Mouse (Mus musculus) neural tube, embryonic 14.5 days (tissue): ENCODE results near the gene Pax8. TPM values are rescaled to one million over a fixed set of nuclear protein-coding genes. Genes with fewer than 3 reads are reported as not detected.
A peak's percentile ranks its signal among the peaks of the same experiment; 100 is the strongest.

Experiments
- ATAC-seq: fragments of 200-750 bp; cut with Nextera tagmentation; 2 replicates; pipeline ENCODE4 v1.8.0; 2017; ENCODE audit warnings: low read depth, mild to moderate bottlenecking, moderate TSS enrichment, moderate library complexity
- H3K27ac ChIP-seq: fragments of 300-500 bp; sonication (generic); 2 replicates; pipeline ENCODE4 v1.5.1; 2014; ENCODE audit warnings: low read depth, mild to moderate bottlenecking, control low read depth, low read length, moderate library complexity, mixed read lengths
- H3K27me3 ChIP-seq: fragments of 300-500 bp; sonication (generic); 2 replicates; pipeline ENCODE4 v1.6.1; 2014; ENCODE audit warnings: low read length; ENCODE audit not compliant: control insufficient read depth, insufficient read depth
- H3K36me3 ChIP-seq: fragments of 300-500 bp; sonication (generic); 2 replicates; pipeline ENCODE4 v1.6.1; 2014; ENCODE audit warnings: low read length, mixed read lengths; ENCODE audit not compliant: control insufficient read depth, insufficient read depth
- H3K4me1 ChIP-seq: fragments of 300-500 bp; sonication (generic); 2 replicates; pipeline ENCODE4 v1.6.1; 2014; ENCODE audit warnings: low read length; ENCODE audit not compliant: control insufficient read depth, insufficient read depth
- H3K4me2 ChIP-seq: fragments of 300-500 bp; sonication (generic); 2 replicates; pipeline ENCODE4 v1.6.1; 2014; ENCODE audit warnings: mild to moderate bottlenecking, low read depth, low read length, control low read depth
- H3K4me3 ChIP-seq: fragments of 300-500 bp; sonication (generic); 2 replicates; pipeline ENCODE4 v1.5.1; 2014; ENCODE audit warnings: low read depth, low read length, control low read depth, mixed read lengths
- H3K9ac ChIP-seq: fragments of 300-500 bp; sonication (generic); replicated peaks from 2 replicates; pipeline ENCODE4 v1.6.1; 2014; ENCODE audit warnings: low read depth, mild to moderate bottlenecking, control low read depth, low read length, mixed read lengths
- H3K9me3 ChIP-seq: fragments of 300-500 bp; sonication (generic); 2 replicates; pipeline ENCODE4 v1.6.1; 2016; ENCODE audit warnings: low read length; ENCODE audit not compliant: control insufficient read depth
- WGBS: fragments of 180-500 bp; shearing (Covaris S2); extraction: QIAGEN DNeasy Blood & Tissue Kit; methylation state at CpG from one replicate; pipeline ENCODE4 v1.1.7; 2014; 5-methylcytosine and 5-hydroxymethylcytosine counted together
- polyA plus RNA-seq: library from polyadenylated mRNA; unstranded; fragments of >200 nt; fragmentation: Nextera tagmentation; extraction: Ambion mirVana; gene quantifications from 2 replicates; pipeline ENCODE4 v1.2.1, GENCODE M21; 2014

The Pax8 gene
- polyA plus RNA-seq = 56.9 and 64.1 TPM in 2 replicates

DNA sequence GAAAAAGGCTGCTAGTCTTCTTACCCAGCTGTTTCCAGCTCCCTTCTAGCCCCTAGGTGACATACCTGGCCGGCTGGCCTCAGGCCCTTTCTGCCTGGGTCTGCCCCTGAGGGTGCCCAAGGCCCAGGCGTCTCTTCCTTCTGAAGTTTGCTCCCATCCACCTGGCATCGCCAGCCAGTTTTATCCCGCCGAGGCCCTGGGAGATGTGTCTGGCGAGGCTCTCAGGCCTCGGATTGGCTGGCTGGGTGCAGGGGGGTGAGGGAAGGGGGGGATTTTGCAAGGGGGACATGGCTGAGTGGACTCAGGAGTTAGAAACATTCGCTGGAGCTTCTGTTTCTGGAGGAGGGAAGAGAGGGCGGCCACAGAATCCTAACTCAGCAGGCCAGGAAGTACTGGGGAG lies at the start of gene Pax8:
Gene Pax8 (minus strand): TSS at position 180 of the 400 bp plus-strand sequence.
- WGBS = 23% methylated on average over 9 of the region's 9 CpGs
- Histone ChIP-seq H3K27ac (peak within 1 kb of the TSS; percentile 81), H3K9me3 (no peaks in the 10 kb centered on the region), H3K4me1 (peaks cover 8% of the 10 kb centered on the region; the same call in 1 of the 2 replicates), H3K4me2 (peak within 1 kb of the TSS; percentile 47), H3K27me3 (peaks cover 11% of the 10 kb centered on the region), H3K9ac (peak within 1 kb of the TSS; percentile 74), H3K36me3 (no peaks in the 10 kb centered on the region), H3K4me3 (peak within 1 kb of the TSS; percentile 47)
- peak; percentile 84 for ATAC-seq

DNA sequence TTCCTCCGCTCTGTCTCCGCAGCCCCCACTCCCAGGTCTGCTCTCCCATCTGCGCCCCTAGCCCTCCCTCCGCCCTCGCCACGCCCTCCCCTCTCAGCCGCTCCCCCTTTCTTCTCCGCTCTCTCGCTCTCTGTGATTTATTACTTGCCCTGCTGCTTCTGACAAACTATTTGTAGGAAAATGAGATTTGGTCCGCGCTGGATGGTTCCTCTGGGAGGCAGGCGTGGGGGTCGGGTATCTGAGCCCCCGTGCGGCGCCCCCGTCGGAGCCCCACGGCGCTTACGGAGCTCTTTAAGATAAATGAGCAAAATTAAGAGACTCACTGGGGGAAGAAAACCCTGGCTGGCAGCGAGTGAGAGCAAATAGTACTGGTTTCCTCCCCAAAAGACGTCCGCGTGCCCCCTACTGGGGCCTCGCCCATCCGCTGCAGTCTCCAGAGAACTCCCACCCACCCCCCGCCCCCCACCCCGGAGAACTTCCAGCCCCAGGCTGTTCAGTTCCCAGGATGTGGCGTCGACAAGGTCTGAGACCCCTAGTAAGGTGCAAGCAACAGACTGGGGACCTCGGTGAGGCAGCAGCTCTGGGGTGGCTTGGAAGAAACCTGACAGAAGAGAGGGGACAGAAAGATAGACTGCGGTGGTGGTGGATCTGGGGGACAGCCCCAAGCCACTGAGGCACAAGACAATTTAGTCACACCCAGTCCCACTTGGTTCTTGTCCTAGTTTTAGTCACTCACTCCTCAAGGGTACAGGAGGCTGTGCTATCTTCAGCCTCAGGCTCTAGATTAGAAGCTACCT lies 46.2 kb upstream of the Pax8 start:
- no peaks in the 10 kb centered on the region for H3K9me3 ChIP-seq
- H3K4me2 ChIP-seq = peak overlapping the region; percentile 48
- H3K36me3 ChIP-seq = no peaks in the 10 kb centered on the region
- peak overlapping the region; percentile 69 for H3K27ac ChIP-seq
- ATAC-seq = peak; percentile 93
- H3K27me3 ChIP-seq = no peaks in the 10 kb centered on the region
- peak overlapping the region; percentile 20 for H3K4me3 ChIP-seq
- WGBS = under 1% methylated on average over 33 of the region's 33 CpGs
- peaks cover 8% of the 10 kb centered on the region; the same call in 1 of the 2 replicates for H3K4me1 ChIP-seq
- H3K9ac ChIP-seq = peak overlapping the region; percentile 17; the same call in 1 of the 2 replicates

DNA sequence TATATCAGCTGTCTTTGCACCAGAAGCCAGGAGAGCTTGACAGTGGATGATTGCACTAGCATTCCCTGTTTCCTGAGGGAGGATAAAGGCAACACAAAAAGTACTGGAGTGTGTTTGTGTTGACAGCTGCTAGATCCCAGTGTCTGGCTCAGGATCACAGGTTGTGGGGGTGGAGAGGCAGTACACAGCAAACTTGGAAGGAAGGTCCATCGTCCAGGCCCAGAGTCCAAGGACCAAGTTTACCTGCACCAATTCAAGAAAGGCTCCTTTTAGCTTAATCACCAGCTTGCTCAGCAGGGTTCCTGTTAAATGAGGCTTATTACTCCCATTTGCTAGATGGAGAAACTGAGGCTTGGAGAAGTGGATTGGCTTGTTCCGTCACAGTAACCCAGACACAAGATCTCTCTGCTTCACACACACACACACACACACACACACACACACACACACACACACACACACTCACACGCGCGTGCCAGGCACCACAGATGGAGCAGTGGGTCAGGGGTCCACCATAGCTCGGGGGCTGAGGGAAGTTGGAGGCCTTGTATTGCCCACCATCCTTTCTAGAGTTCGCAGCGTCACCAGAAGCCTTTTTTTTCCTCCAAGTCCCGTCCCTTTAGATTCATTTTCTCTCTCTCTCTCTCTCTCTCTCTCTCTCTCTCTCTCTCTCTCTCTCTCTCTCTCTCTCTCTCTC lies 45.3 kb upstream of the Pax8 start:
- 0 out of 2 replicates have a peak, but pooled peaks have one; percentile 42 for ATAC-seq
- Histone ChIP-seq H3K9me3 (no peaks in the 10 kb centered on the region), H3K4me1 (peaks cover 8% of the 10 kb centered on the region; the same call in 1 of the 2 replicates), H3K9ac (0 out of 2 replicates have a peak overlapping the region, but pooled peaks have one; percentile 17), H3K27ac (peak overlapping the region; percentile 69), H3K36me3 (no peaks in the 10 kb centered on the region), H3K4me3 (peak overlapping the region; percentile 20), H3K4me2 (peak overlapping the region; percentile 48), H3K27me3 (no peaks in the 10 kb centered on the region)
- 26% methylated on average over 9 of the region's 9 CpGs for WGBS

DNA sequence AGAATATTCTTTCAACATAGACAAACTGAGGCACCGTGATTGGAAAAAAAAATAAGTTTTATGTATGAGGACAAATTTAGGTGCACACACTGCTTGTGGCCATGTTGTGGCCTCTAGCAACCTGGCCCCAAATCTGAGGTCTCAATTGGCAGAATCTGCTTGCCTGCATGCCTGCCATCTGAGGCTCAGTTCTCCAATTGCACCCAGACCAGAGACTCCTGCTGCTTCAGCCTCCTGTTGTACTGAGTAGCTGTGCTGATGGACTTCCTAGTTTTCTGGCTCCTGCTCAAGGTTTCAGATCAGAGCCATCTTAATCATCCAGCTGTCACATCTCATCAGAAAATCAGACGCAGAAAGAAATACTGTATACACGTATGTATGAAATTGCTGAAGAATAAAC lies 41.5 kb upstream of the Pax8 start:
- no peaks in the 10 kb centered on the region for H3K36me3 ChIP-seq
- no peak overlapping the region for H3K4me3 ChIP-seq
- no peaks in the 10 kb centered on the region for H3K27me3 ChIP-seq
- no peak for ATAC-seq
- 86% methylated on average over 3 of the region's 3 CpGs for WGBS
- no peak overlapping the region for H3K27ac ChIP-seq
- no peaks in the 10 kb centered on the region for H3K9me3 ChIP-seq
- no peak overlapping the region for H3K9ac ChIP-seq
- no peak overlapping the region for H3K4me2 ChIP-seq
- H3K4me1 ChIP-seq = peaks cover 8% of the 10 kb centered on the region; the same call in 1 of the 2 replicates

DNA sequence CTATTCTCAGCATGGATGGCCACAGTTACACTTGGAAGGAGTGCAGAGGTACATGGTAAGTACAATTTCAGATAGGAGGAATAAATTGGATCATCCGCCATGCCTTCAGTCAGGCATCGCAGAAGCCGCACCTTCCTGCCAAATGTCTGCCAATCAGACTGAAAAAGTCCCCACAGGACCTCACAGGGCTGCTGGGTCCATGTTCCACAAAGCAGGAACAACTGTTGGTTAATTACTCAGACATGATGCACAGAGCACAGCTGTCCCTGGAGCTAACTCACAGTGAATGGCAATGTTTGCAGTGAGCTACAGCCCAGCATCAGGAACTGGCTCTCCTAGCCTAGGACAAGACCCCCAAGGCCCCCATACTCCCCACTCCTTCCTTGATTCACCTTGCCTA lies 32.0 kb upstream of the Pax8 start:
- H3K27me3 ChIP-seq = no peaks in the 10 kb centered on the region
- H3K9ac ChIP-seq = no peak overlapping the region
- H3K4me1 ChIP-seq = 0 out of 2 replicates have a peak, but pooled peaks cover 5% of the 10 kb centered on the region
- H3K4me3 ChIP-seq = no peak overlapping the region
- 71% methylated on average over 3 of the region's 3 CpGs for WGBS
- H3K27ac ChIP-seq = no peak overlapping the region
- H3K36me3 ChIP-seq = no peaks in the 10 kb centered on the region
- no peak for ATAC-seq
- H3K4me2 ChIP-seq = no peak overlapping the region
- H3K9me3 ChIP-seq = no peaks in the 10 kb centered on the region

DNA sequence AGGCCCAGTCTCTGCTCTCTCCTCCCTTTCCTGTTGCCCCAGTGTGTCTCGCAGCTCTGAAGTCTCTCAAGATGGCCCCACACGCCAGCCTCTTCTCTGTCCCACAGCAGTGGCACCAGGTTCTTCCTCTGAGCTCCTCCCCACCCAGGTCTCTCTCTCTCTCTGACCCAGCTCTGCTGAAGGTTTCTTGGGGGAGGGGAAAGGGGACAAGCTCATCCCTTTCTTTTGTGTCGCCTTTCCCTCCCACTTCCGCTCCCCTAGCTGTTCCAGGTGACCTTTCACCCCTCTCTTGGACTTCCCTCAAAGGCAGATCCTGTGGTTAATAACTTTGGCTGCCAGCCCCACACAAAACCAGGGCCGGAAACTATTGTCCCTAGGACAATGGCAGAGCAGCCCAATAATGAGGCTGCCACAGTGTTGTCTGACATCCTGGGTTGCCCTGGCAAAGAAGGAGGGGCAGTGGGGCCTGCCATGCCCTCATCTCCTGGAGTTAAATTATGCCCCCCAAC lies 27.6 kb upstream of the Pax8 start:
- no peaks in the 10 kb centered on the region for H3K27me3 ChIP-seq
- 0 out of 2 replicates have a peak, but pooled peaks cover 5% of the 10 kb centered on the region for H3K4me1 ChIP-seq
- WGBS = 8% methylated on average over 5 of the region's 5 CpGs
- no peak overlapping the region for H3K4me2 ChIP-seq
- H3K27ac ChIP-seq = no peak overlapping the region
- H3K36me3 ChIP-seq = no peaks in the 10 kb centered on the region
- no peak overlapping the region for H3K9ac ChIP-seq
- peak; percentile 90 for ATAC-seq
- H3K4me3 ChIP-seq = no peak overlapping the region
- no peaks in the 10 kb centered on the region for H3K9me3 ChIP-seq

DNA sequence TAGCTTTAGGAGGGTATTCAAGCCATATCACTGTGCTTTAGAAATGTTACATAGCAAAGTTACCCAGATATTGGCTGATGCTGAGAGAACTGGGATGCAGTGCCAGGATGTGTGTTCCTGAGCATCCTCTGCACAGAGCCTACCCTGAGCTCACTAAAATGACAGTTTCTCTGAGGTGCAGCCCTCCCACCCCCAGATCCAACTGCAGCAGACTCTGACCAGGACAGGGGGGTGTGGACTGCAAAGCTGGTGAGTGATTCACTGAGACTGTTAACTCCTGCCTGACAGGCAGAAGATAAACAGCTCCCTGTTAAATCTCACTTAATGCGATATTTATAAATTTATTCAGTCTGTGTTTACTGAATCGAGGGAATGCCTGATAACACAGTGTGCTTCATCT lies 25.5 kb upstream of the Pax8 start:
- H3K9ac ChIP-seq = no peak overlapping the region
- 0 out of 2 replicates have a peak, but pooled peaks cover 5% of the 10 kb centered on the region for H3K4me1 ChIP-seq
- no peak overlapping the region for H3K4me2 ChIP-seq
- ATAC-seq = no peak
- no peak overlapping the region for H3K4me3 ChIP-seq
- WGBS = 60% methylated on average over 2 of the region's 2 CpGs
- no peaks in the 10 kb centered on the region for H3K27me3 ChIP-seq
- no peaks in the 10 kb centered on the region for H3K36me3 ChIP-seq
- no peak overlapping the region for H3K27ac ChIP-seq
- H3K9me3 ChIP-seq = no peaks in the 10 kb centered on the region

DNA sequence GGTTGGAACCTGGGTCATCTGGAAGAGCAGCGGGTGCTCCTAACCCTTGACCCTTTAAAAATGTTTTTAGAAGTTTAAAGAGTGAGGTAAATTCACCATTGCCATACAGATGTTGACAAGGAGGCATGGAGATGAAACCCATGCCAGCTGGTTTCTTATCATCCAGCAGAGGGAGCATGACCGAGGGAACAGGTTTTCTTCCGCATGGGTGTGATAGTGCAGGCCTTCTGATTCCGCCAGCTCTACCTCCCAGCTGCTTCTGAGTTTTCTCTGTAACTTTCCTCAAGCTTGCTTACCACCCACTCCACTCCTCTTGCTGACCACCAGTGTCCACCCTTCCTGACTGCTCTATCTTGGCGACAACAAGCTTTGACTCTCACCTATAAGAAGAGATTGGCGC lies 15.2 kb upstream of the Pax8 start:
- Histone ChIP-seq H3K9ac (no peak overlapping the region), H3K4me1 (no peaks in the 10 kb centered on the region), H3K27ac (no peak overlapping the region), H3K4me2 (no peak overlapping the region), H3K36me3 (no peaks in the 10 kb centered on the region), H3K9me3 (no peaks in the 10 kb centered on the region), H3K27me3 (no peaks in the 10 kb centered on the region), H3K4me3 (no peak overlapping the region)
- 56% methylated on average over 6 of the region's 6 CpGs for WGBS
- ATAC-seq = no peak; the same call in none of the 2 replicates
